Mouse (Mus musculus) lung, adult 2 months (tissue): ENCODE results near the gene Lin37.

Experiments used
- CTCF ChIP-seq: fragments of 200-500 bp; IDR thresholded peaks from 2 replicates; pipeline ENCODE4 v1.5.1; 2011; ENCODE audit warnings: mild to moderate bottlenecking, low read length, control low read depth; ENCODE audit not compliant: insufficient read depth
- POLR2A ChIP-seq: fragments of 200-500 bp; IDR thresholded peaks from 2 replicates; pipeline ENCODE4 v1.6.1; 2011; ENCODE audit warnings: low read depth, mild to moderate bottlenecking, control low read depth, low read length, borderline replicate concordance; ENCODE audit errors: extremely low read depth

DNA sequence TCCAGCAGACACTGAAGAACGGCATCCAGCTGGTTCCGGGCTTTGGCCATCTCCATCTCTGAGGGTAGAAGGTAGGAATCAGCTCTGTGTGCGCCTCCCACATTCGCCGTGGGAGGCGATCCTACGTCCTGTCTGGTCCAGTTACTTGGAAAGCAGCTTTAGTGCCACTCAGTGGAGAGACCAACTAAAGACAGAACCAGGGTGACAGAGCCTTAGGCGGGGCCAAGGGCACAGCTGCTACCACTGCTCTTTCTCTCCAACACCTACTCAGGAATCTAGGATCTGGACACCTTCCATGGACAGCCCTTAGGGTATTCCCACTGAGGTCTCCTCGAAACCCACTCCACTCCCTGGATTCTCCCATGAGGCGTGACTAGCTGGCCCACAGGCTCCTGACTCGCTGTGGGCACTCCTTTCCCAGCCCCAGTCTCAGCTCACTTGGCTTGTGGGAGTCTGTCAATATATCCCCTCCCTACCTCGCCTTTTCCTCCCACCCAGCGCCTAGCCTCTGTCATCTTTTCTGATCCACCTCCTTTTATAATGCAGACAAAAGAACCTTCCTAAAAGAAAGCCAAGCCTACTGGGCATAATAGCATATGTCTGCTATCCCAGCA lies 1.6 kb downstream of the Lin37 start:
- no peak for TF ChIP-seq CTCF
- no peak for TF ChIP-seq POLR2A
